Mouse (Mus musculus) bone marrow, adult 2 months (tissue): ENCODE measurements around the gene Rps9.

ENCODE experiments used
- CTCF ChIP-seq: fragments of 200-500 bp; IDR thresholded peaks from 2 replicates; pipeline ENCODE4 v1.5.1; 2011; ENCODE audit warnings: low read length, control low read depth; ENCODE audit not compliant: control insufficient read depth, insufficient read depth
- POLR2A ChIP-seq: fragments of 200-500 bp; IDR thresholded peaks from 2 replicates; pipeline ENCODE4 v1.6.1; 2011; ENCODE audit warnings: low read depth, mild to moderate bottlenecking, control low read depth, low read length, borderline replicate concordance; ENCODE audit not compliant: control insufficient read depth

DNA sequence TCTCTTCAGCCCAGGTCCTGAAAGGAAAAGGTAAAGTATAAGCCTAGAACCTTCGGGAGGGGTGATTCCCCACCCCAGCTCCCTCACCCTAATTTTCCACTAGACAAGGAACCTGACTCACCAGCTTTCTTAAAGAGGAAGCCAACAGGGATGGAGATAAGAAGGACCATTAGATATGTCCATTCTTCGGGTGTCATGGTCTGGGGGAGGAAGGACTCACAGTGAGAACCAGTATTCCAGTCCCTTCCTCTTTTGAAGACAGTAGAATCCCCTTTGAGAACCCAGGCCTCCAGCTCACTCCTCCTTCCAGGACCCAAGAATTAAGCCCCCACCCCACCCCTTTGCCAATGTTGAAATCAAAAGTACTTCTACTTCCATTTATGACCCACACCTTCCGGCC is 11.9 kb upstream of the Rps9 start:
- no peak for TF ChIP-seq CTCF
- TF ChIP-seq POLR2A, result no peak
